Mouse (Mus musculus) hindbrain, postnatal 0 days (tissue): Measurements from ENCODE around the gene Itk. TPM values are rescaled to one million over a fixed set of nuclear protein-coding genes. Genes with fewer than 3 reads are reported as not detected.

Experiments
- ATAC-seq: fragments of 200-750 bp; cut with Nextera tagmentation; 2 replicates; pipeline ENCODE4 v1.8.0; 2017; ENCODE audit warnings: mild to moderate bottlenecking, moderate TSS enrichment, moderate library complexity
- DNase-seq: peaks from one replicate; pipeline ENCODE4 v3.0.0-alpha.2; 2015; ENCODE audit warnings: low spot score
- H3K27ac ChIP-seq: fragments of 300-500 bp; sonication (generic); 2 replicates; pipeline ENCODE4 v1.5.1; 2014; ENCODE audit warnings: mild to moderate bottlenecking
- H3K27me3 ChIP-seq: fragments of 300-500 bp; sonication (generic); 2 replicates; pipeline ENCODE4 v1.6.1; 2014; ENCODE audit warnings: low read length, mixed read lengths; ENCODE audit not compliant: insufficient read depth
- H3K36me3 ChIP-seq: fragments of 300-500 bp; sonication (generic); 2 replicates; pipeline ENCODE4 v1.6.1; 2014; ENCODE audit warnings: low read length, mixed read lengths; ENCODE audit not compliant: insufficient read depth
- H3K4me1 ChIP-seq: fragments of 300-500 bp; sonication (generic); 2 replicates; pipeline ENCODE4 v1.6.1; 2014; ENCODE audit warnings: antibody characterized with exemption, low read length, mixed read lengths; ENCODE audit not compliant: insufficient read depth
- H3K4me2 ChIP-seq: fragments of 300-500 bp; sonication (generic); 2 replicates; pipeline ENCODE4 v1.6.1; 2014; ENCODE audit warnings: low read depth, mild to moderate bottlenecking, low read length, moderate library complexity, mixed read lengths
- H3K4me3 ChIP-seq: fragments of 300-500 bp; sonication (generic); 2 replicates; pipeline ENCODE4 v1.5.1; 2014; ENCODE audit warnings: low read length
- H3K9ac ChIP-seq: fragments of 300-500 bp; sonication (generic); replicated peaks from 2 replicates; pipeline ENCODE4 v1.6.1; 2014; ENCODE audit warnings: mild to moderate bottlenecking, low read length, moderate library complexity, mixed read lengths
- H3K9me3 ChIP-seq: fragments of 300-500 bp; sonication (generic); 2 replicates; pipeline ENCODE4 v1.6.1; 2016; ENCODE audit warnings: low read length, mixed read lengths
- CTCF ChIP-seq: IDR thresholded peaks from 2 replicates; pipeline ENCODE4 v1.5.1; 2016; ENCODE audit warnings: antibody characterized with exemption, control low read depth, low read depth
- WGBS: fragments of 180-500 bp; shearing (Covaris S2); extraction: QIAGEN DNeasy Blood & Tissue Kit; methylation state at CpG from one replicate; pipeline ENCODE4 v1.1.7; 2014; 5-methylcytosine and 5-hydroxymethylcytosine counted together
- polyA plus RNA-seq: library from polyadenylated mRNA; unstranded; fragments of >200 nt; fragmentation: Nextera tagmentation; extraction: Ambion mirVana; gene quantifications from 2 replicates; pipeline ENCODE4 v1.2.1, GENCODE M21; 2015
- total RNA-seq: library from RNA; depleted of rRNA; stranded (reverse); fragments of >200 nt; gene quantifications from 2 replicates; pipeline ENCODE4 v1.2.3, GENCODE M21; 2014

Itk gene
- total and polyA plus RNA-seq, 2 experiments from 2014 or later: 0.04 TPM; not detected in 1

GRCm38 (mm10) chr11:46393413-46393812 lies 4.1 kb upstream of the Itk start:
- Histone ChIP-seq H3K9me3 (no peaks in the 10 kb centered on the region), H3K4me3 (no peak overlapping the region), H3K4me2 (no peak overlapping the region), H3K9ac (no peak overlapping the region), H3K36me3 (no peaks in the 10 kb centered on the region), H3K4me1 (no peaks in the 10 kb centered on the region), H3K27ac (no peak overlapping the region), H3K27me3 (no peaks in the 10 kb centered on the region)
- DNase-seq (no peak), ATAC-seq (no peak)
- no peak for TF ChIP-seq CTCF
- WGBS: 86% methylated on average over 4 of the region's 4 CpGs

- no peak overlapping the region for H3K4me3 ChIP-seq
- ATAC-seq (no peak), DNase-seq (no peak)
- H3K4me1 ChIP-seq: no peaks in the 10 kb centered on the region
- H3K9me3 ChIP-seq: no peaks in the 10 kb centered on the region
- H3K9ac ChIP-seq: no peak overlapping the region
- no peaks in the 10 kb centered on the region for H3K27me3 ChIP-seq
- TF ChIP-seq CTCF: no peak
- no peak overlapping the region for H3K27ac ChIP-seq
- H3K36me3 ChIP-seq: no peaks in the 10 kb centered on the region
- H3K4me2 ChIP-seq: no peak overlapping the region
- 88% methylated on average over 7 of the region's 7 CpGs for WGBS
Measured at GRCm38 (mm10) chr11:46392890-46393289, 3.6 kb upstream of the Itk start.

GRCm38 (mm10) chr11:46390621-46391020 lies 1.3 kb upstream of the Itk start:
- Histone ChIP-seq H3K36me3 (no peaks in the 10 kb centered on the region), H3K4me3 (no peak overlapping the region), H3K9me3 (no peaks in the 10 kb centered on the region), H3K4me1 (no peaks in the 10 kb centered on the region), H3K27ac (no peak overlapping the region), H3K9ac (no peak overlapping the region), H3K27me3 (no peaks in the 10 kb centered on the region), H3K4me2 (no peak overlapping the region)
- DNase-seq (no peak), ATAC-seq (no peak)
- no peak for TF ChIP-seq CTCF
- 45% methylated on average over 3 of the region's 3 CpGs for WGBS

- ATAC-seq (no peak), DNase-seq (no peak)
- Histone ChIP-seq H3K4me3 (no peak overlapping the region), H3K27me3 (no peaks in the 10 kb centered on the region), H3K36me3 (no peaks in the 10 kb centered on the region), H3K27ac (no peak overlapping the region), H3K9ac (no peak overlapping the region), H3K4me1 (no peaks in the 10 kb centered on the region), H3K4me2 (no peak overlapping the region), H3K9me3 (no peaks in the 10 kb centered on the region)
- TF ChIP-seq CTCF: no peak
- WGBS: 70% methylated on average over 6 of the region's 6 CpGs
Measured at GRCm38 (mm10) chr11:46388438-46388837, 877 bp downstream of the Itk start.

- ATAC-seq (no peak), DNase-seq (no peak)
- Histone ChIP-seq H3K27ac (no peak overlapping the region), H3K9me3 (no peaks in the 10 kb centered on the region), H3K27me3 (no peaks in the 10 kb centered on the region), H3K36me3 (no peaks in the 10 kb centered on the region), H3K4me3 (no peak overlapping the region), H3K4me1 (no peaks in the 10 kb centered on the region), H3K4me2 (no peak overlapping the region), H3K9ac (no peak overlapping the region)
- WGBS: 90% methylated on average over 8 of the region's 8 CpGs
- TF ChIP-seq CTCF: no peak
Measured at GRCm38 (mm10) chr11:46387061-46387460, 2.3 kb downstream of the Itk start.

- no peaks in the 10 kb centered on the region for H3K4me1 ChIP-seq
- TF ChIP-seq CTCF: no peak
- H3K4me3 ChIP-seq: no peak overlapping the region
- no peaks in the 10 kb centered on the region for H3K9me3 ChIP-seq
- no peak overlapping the region for H3K27ac ChIP-seq
- H3K4me2 ChIP-seq: no peak overlapping the region
- H3K9ac ChIP-seq: no peak overlapping the region
- 89% methylated on average over 8 of the region's 8 CpGs for whole genome bisulfite sequencing
- no peaks in the 10 kb centered on the region for H3K27me3 ChIP-seq
- ATAC-seq: no peak
- no peak for DNase-seq
- no peaks in the 10 kb centered on the region for H3K36me3 ChIP-seq
Measured at GRCm38 (mm10) chr11:46386556-46386955, 2.8 kb downstream of the Itk start.

GRCm38 (mm10) chr11:46384925-46385324 lies 4.4 kb downstream of the Itk start:
- no peak overlapping the region for H3K4me2 ChIP-seq
- no peak overlapping the region for H3K4me3 ChIP-seq
- ATAC-seq (no peak), DNase-seq (no peak)
- H3K9me3 ChIP-seq: no peaks in the 10 kb centered on the region
- no peaks in the 10 kb centered on the region for H3K4me1 ChIP-seq
- no peak overlapping the region for H3K9ac ChIP-seq
- TF ChIP-seq CTCF: no peak
- H3K36me3 ChIP-seq: no peaks in the 10 kb centered on the region
- no peak overlapping the region for H3K27ac ChIP-seq
- WGBS: 81% methylated on average over 2 of the region's 2 CpGs
- no peaks in the 10 kb centered on the region for H3K27me3 ChIP-seq
